Mouse (Mus musculus) forebrain, embryonic 14.5 days (tissue): ENCODE results near the gene Ssu72. TPM values are rescaled to one million over a fixed set of nuclear protein-coding genes. Genes with fewer than 3 reads are reported as not detected.
"Not testable (repeated sequence)": the region's sequence is repeated elsewhere in the genome, so short reads cannot be mapped to it uniquely, and the experiment has no call there.

Experiments used
- ATAC-seq: fragments of 200-750 bp; cut with Nextera tagmentation; 2 replicates; pipeline ENCODE4 v1.8.0; 2017; ENCODE audit warnings: mild to moderate bottlenecking, moderate library complexity
- DNase-seq: peaks from one replicate; pipeline ENCODE4 v3.0.0-alpha.2; 2015; ENCODE audit warnings: low spot score
- H3K27ac ChIP-seq: fragments of 300-500 bp; sonication (generic); 2 replicates; pipeline ENCODE4 v1.5.1; 2014; ENCODE audit warnings: low read depth, mild to moderate bottlenecking, control low read depth, low read length, moderate library complexity
- H3K27me3 ChIP-seq: fragments of 300-500 bp; sonication (generic); replicated peaks from 2 replicates; pipeline ENCODE4 v1.6.1; 2014; ENCODE audit warnings: low read length, control low read depth, mixed read lengths; ENCODE audit not compliant: control insufficient read depth, insufficient read depth
- H3K36me3 ChIP-seq: fragments of 300-500 bp; sonication (generic); 2 replicates; pipeline ENCODE4 v1.6.1; 2014; ENCODE audit warnings: low read length, control low read depth; ENCODE audit not compliant: control insufficient read depth, insufficient read depth
- H3K4me1 ChIP-seq: fragments of 300-500 bp; sonication (generic); 2 replicates; pipeline ENCODE4 v1.6.1; 2014; ENCODE audit warnings: antibody characterized with exemption, low read length, control low read depth; ENCODE audit not compliant: control insufficient read depth, insufficient read depth
- H3K4me2 ChIP-seq: fragments of 300-500 bp; sonication (generic); 2 replicates; pipeline ENCODE4 v1.6.1; 2014; ENCODE audit warnings: mild to moderate bottlenecking, control low read depth, low read length
- H3K4me3 ChIP-seq: fragments of 300-500 bp; sonication (generic); 2 replicates; pipeline ENCODE4 v1.5.1; 2014; ENCODE audit warnings: low read depth, low read length, control low read depth
- H3K9ac ChIP-seq: fragments of 300-500 bp; sonication (generic); 2 replicates; pipeline ENCODE4 v1.6.1; 2014; ENCODE audit warnings: mild to moderate bottlenecking, low read length, control low read depth, moderate library complexity
- H3K9me3 ChIP-seq: fragments of 300-500 bp; sonication (generic); replicated peaks from 2 replicates; pipeline ENCODE4 v1.6.1; 2016; ENCODE audit warnings: low read length, control low read depth, mixed read lengths; ENCODE audit not compliant: control insufficient read depth
- WGBS: fragments of 180-500 bp; shearing (Covaris S2); extraction: QIAGEN DNeasy Blood & Tissue Kit; methylation state at CpG from one replicate; pipeline ENCODE4 v1.1.7; 2014; 5-methylcytosine and 5-hydroxymethylcytosine counted together
- polyA plus RNA-seq: library from polyadenylated mRNA; unstranded; fragments of >200 nt; fragmentation: Nextera tagmentation; extraction: Ambion mirVana; gene quantifications from 2 replicates; pipeline ENCODE4 v1.2.1, GENCODE M21; 2014

The Ssu72 gene
- polyA plus RNA-seq, 1 experiment from 2014 or later = 179 TPM

- Histone ChIP-seq H3K4me2 (no peak overlapping the region), H3K4me3 (no peak overlapping the region), H3K9me3 (no peaks in the 10 kb centered on the region), H3K27me3 (no peaks in the 10 kb centered on the region), H3K4me1 (peaks cover 6% of the 10 kb centered on the region; the same call in 1 of the 2 replicates), H3K9ac (no peak overlapping the region), H3K36me3 (no peaks in the 10 kb centered on the region), H3K27ac (no peak overlapping the region)
- WGBS = 65% methylated on average over 2 of the region's 2 CpGs
- ATAC-seq (no peak), DNase-seq (no peak)
Measured at GRCm38 (mm10) chr4:155672082-155672481, 32.5 kb upstream of the Ssu72 start.

DNA sequence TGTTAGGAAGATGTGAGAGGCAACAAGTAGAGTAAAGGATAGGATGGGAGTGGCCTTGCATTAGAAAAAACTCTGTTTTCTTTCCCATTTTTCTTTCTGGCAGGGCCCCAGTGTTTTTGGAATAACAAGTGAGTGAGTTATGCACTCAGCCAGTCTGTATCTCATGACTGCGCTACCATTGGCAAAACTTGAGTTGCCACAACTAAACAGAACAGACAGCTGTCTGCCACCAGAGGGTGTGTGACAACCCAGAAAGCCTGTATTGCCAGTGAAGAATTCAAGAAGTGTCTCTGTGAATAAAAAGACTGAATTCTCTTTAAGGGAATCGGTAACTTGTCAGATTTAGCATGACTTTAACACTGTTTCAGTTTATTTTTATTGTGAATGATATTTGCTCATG lies 28.6 kb upstream of the Ssu72 start:
- no peaks in the 10 kb centered on the region for H3K36me3 ChIP-seq
- no peak overlapping the region for H3K4me2 ChIP-seq
- ATAC-seq (no peak), DNase-seq (peak; percentile 25)
- 81% methylated on average over 2 of the region's 2 CpGs for WGBS
- H3K4me1 ChIP-seq = no peaks in the 10 kb centered on the region
- no peak overlapping the region for H3K27ac ChIP-seq
- no peak overlapping the region for H3K4me3 ChIP-seq
- no peak overlapping the region for H3K9ac ChIP-seq
- H3K9me3 ChIP-seq = no peaks in the 10 kb centered on the region
- no peaks in the 10 kb centered on the region for H3K27me3 ChIP-seq

- H3K9ac ChIP-seq, H3K27me3 ChIP-seq, H3K4me3 ChIP-seq, ATAC-seq, H3K9me3 ChIP-seq, H3K4me2 ChIP-seq, H3K36me3 ChIP-seq, H3K4me1 ChIP-seq, DNase-seq, H3K27ac ChIP-seq: not testable (repeated sequence)
- WGBS = 92% methylated on average over 16 of the region's 19 CpGs
Measured at GRCm38 (mm10) chr4:155683670-155684277, 20.8 kb upstream of the Ssu72 start.

GRCm38 (mm10) chr4:155687764-155688163 lies 16.8 kb upstream of the Ssu72 start:
- H3K27me3 ChIP-seq, H3K4me3 ChIP-seq, H3K9me3 ChIP-seq, H3K4me2 ChIP-seq, H3K36me3 ChIP-seq, H3K27ac ChIP-seq, ATAC-seq, H3K4me1 ChIP-seq, H3K9ac ChIP-seq, DNase-seq: not testable (repeated sequence)
- 94% methylated on average over 4 of the region's 4 CpGs for WGBS

- Histone ChIP-seq H3K9me3 (no peaks in the 10 kb centered on the region), H3K36me3 (no peaks in the 10 kb centered on the region), H3K4me2 (no peak overlapping the region), H3K27ac (no peak overlapping the region), H3K9ac (no peak overlapping the region), H3K4me3 (no peak overlapping the region), H3K4me1 (peaks cover 11% of the 10 kb centered on the region), H3K27me3 (peaks cover 6% of the 10 kb centered on the region)
- ATAC-seq (no peak), DNase-seq (peak; percentile 46)
- 83% methylated on average over 12 of the region's 12 CpGs for WGBS
Measured at GRCm38 (mm10) chr4:155690571-155691375, 13.8 kb upstream of the Ssu72 start.

GRCm38 (mm10) chr4:155692421-155692820 lies 12.2 kb upstream of the Ssu72 start:
- no peak overlapping the region for H3K27ac ChIP-seq
- H3K36me3 ChIP-seq = no peaks in the 10 kb centered on the region
- DNase-seq = no peak
- peaks cover 12% of the 10 kb centered on the region for H3K4me1 ChIP-seq
- H3K4me3 ChIP-seq = no peak overlapping the region
- no peaks in the 10 kb centered on the region for H3K9me3 ChIP-seq
- H3K27me3 ChIP-seq = peaks cover 9% of the 10 kb centered on the region
- no peak overlapping the region for H3K4me2 ChIP-seq
- H3K9ac ChIP-seq = no peak overlapping the region
- no peak for ATAC-seq
- 92% methylated on average over 3 of the region's 3 CpGs for WGBS

DNA sequence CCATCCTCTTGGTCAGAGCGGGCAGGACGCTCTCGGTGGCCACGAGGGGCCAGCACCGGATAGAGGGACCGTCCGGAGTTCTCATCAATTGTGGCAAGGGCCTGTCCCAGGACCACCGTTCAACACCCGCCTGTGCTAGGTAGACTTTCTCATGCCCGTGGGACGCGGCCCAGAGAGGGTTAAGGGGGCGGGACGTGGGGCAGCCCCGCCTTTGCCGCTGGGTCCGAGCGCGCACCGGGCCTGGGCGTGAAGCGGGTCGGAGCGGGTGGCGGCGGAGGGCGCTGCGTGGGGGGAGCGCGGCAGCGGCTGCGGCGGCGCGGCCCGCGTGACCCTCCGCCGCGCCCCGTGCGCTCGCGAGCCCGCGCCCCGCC lies 10.5 kb upstream of the Ssu72 start, which contains the start of gene Fndc10:
TSS of gene Fndc10 (plus strand) at position 232 of the 371 bp plus-strand sequence.
- peak within 1 kb of the TSS; percentile 80 for H3K4me2 ChIP-seq
- no peaks in the 10 kb centered on the region for H3K36me3 ChIP-seq
- ATAC-seq = peak; percentile 89
- peaks cover 9% of the 10 kb centered on the region for H3K27me3 ChIP-seq
- under 1% methylated on average over 41 of the region's 47 CpGs for WGBS
- peak within 1 kb of the TSS; percentile 77 for H3K9ac ChIP-seq
- H3K4me3 ChIP-seq = peak within 1 kb of the TSS; percentile 61
- no peaks in the 10 kb centered on the region for H3K9me3 ChIP-seq
- H3K4me1 ChIP-seq = peaks cover 12% of the 10 kb centered on the region
- peak within 1 kb of the TSS; percentile 77 for H3K27ac ChIP-seq
- peak; percentile 70 for DNase-seq

DNA sequence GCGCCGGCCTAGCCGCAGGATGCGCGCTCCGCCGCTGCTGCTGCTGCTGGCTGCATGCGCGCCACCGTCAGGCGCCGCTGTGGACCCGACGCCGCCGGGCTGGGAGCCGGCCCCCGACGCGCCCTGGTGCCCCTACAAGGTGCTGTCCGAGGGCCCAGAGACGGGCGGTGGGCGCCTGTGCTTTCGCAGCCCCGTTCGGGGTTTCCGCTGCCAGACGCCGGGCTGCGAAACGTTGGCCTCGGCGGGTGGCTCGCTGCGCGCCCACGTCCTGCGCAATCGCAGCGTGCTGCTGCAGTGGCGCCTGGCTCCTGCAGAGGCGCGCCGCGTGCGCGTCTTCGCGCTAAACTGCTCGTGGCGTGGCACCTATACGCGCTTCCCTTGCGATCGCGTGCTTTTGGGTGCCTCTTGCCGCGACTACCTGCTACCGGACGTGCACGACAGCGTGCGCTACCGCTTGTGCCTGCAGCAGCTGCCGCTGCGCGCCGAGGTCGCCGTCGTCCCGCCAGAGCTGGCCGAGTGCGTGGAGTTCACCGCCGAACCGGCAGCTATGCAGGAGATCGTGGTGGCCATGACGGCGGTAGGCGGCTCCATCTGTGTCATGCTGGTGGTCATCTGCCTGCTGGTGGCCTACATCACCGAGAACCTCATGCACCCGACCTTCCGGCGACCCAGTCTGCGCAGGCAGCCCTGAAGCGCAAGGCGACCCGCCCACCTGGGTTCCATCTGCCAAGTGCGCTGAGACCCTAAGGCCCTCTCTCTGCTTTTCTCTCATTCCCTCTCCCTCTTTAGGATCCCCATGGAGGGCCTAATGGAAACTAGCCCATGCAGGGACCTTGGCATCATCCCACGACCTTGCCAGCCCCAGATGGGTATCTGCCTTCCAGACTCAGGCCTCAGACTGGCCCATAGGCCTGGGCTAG lies 9.9 kb upstream of the Ssu72 start:
- H3K27ac ChIP-seq = peak overlapping the region; percentile 77
- H3K9me3 ChIP-seq = no peaks in the 10 kb centered on the region
- peak overlapping the region; percentile 61 for H3K4me3 ChIP-seq
- H3K9ac ChIP-seq = peak overlapping the region; percentile 77
- H3K4me1 ChIP-seq = peaks cover 12% of the 10 kb centered on the region
- under 1% methylated on average over 90 of the region's 92 CpGs for WGBS
- peaks cover 9% of the 10 kb centered on the region for H3K27me3 ChIP-seq
- ATAC-seq (peak; percentile 87), DNase-seq (peak; percentile 84)
- H3K4me2 ChIP-seq = peak overlapping the region; percentile 80
- no peaks in the 10 kb centered on the region for H3K36me3 ChIP-seq
